Mouse (Mus musculus): ENCODE measurements at regions not wholly inside any gene's neighbourhood (a gene's known extent, or its start where the extent isn't known, plus 50 kb on each side); places are given as distances from the start of the nearest gene placed in this dataset.
"Not testable (repeated sequence)": the region's sequence is repeated elsewhere in the genome, so short reads cannot be mapped to it uniquely, and the experiment has no call there.

- no peak for DNase-seq
Measured at GRCm38 (mm10) chr4:21464456-21464855, 221.3 kb downstream of the Prdm13 start.

GRCm38 (mm10) chr4:21441274-21441673 is 244.5 kb downstream of the Prdm13 start:
- no peak for DNase-seq

- DNase-seq, result no peak
Measured at GRCm38 (mm10) chr4:21436710-21437109, 249.1 kb downstream of the Prdm13 start.

DNA sequence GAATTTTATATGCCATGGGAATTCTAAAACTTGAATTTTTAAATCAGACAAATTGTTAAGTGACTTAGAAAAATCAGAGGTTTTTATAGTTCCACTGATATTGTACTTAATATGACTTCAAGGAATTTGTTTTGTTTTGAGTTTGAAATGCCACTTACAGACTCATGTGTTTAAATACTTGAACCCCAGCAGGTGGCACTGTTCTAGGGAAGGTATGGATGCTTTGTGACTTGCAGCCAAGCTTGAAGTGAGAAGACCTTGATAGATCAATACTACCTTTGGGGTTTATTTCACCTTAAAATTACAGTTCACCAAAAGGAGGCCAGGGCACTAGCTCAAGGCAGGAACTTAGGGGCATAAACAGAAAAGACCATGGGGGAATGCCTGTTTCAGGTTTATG is 277.9 kb downstream of the Prdm13 start:
- DNase-seq, result no peak

GRCm38 (mm10) chr4:21369314-21369713 is 316.4 kb downstream of the Prdm13 start:
- no peak for DNase-seq

DNA sequence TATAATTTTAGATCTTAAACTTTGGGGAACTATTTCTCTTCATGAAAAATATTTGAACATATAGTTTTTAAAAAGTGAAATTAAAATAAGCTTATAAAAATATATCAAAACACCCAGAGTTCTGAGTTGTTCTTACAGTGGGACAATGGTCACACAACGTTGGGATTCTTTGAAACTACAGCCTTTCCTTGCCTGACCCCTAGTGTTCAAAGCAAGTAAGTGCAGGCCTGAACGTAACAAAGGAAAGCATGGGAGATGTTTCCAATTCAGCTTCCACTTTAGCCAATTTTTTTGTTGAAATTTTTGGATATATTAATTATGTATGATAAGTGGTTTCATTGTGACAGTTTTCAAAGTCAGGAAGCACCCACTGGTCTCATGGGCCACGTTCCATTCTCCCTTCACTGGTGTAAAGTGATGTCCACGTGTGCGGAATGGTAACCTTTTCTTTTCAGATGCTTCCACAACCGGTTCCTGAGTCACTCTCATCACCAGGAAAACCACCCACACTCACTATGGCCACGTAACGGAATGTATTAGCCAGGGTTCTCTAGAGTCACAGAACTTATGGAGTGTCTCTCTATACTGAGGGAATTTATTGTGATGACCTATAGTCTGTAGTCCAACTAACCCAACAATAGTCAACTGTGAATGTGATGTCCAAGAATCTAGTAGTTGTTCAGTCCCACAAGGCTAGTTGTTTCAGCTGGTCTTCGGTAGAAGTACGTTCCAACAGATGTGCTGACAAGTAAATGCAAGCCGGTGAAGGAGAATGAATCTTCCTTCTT is 317.3 kb downstream of the Prdm13 start:
- no peak for DNase-seq

DNA sequence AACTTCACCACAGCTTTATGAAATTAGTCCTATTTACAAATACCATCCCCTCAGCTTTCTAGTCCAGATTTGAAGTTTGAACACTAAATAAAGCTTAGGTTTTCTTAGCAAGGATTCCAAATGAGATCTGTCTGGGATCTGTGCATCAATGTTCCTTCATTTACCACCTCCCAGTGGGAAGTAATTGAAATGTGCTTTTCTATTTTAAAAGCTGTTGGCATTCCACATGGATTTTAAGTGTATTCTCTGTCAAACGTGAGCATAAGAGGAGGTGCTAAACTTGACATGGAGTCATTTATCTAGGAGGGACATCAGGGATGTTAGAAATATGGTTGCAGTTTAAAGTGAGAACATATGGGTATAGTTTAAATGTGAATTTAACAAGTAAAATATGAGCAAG is 364.0 kb downstream of the Prdm13 start:
- no peak for DNase-seq

GRCm38 (mm10) chr4:21309239-21309638 is 376.5 kb downstream of the Prdm13 start:
- not testable (repeated sequence) for DNase-seq

DNA sequence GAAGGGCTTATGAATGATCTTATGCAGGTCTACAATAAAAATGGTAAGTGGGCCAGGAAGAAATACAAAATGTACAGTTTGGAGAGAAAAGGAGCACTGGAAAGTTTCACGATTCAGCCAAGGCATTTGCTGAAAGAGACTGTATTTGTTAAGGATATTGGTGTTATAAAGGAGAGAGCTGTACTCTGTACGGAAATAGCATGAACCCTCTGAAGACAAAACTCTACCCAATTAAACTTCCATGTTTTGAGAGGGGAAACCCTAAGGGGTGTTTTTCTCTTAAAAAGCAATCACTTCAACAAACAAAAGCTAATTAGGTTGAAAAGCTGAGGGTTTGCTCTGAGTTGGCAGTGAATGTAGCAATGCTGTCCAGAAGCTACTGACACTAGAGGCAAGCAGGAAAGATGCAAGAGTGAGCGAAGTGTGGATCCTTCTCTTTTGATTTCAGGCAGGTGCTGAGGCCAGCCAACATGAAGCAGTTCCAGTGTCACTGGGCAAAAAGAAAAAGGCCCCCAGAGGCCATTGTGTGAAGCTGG is 378.2 kb downstream of the Prdm13 start:
- no peak for DNase-seq

DNA sequence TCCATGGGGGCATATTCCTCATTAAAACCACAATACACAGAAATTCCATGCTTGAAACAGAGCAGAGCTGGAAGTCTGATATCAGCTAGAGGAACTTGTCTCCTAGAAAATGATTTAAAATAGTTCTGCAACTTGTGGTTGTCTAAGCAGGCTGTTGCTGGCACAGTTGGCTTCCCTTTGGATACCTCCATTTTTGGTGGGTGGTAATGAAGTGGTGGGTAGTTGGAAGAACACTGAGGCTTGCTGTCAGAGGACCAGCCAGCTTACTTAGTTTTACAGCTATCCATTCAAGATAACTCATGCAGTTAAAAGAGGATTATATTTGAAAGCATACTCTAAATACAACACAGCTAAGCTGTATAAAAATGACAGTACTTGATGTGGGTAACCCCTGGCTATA is 385.6 kb downstream of the Prdm13 start:
- no peak for DNase-seq

DNA sequence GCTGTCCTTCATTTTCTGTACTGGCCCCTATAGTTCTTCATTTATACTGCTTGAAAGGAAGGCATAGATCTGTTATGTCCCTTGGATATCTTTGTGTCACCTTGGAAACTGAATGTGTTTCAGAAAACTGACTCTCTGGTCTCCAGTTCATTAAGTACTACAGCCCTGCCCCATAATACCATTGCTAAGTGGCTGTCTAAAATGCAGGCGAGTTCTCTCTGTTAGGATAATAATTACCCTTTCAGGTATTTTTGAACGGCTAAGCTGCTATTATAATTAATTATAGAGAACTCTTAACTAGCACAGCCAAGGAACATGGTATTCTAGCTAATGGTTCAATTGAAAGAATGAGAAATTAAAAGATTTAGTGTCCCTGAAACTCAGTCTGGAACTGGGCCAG is 418.5 kb downstream of the Prdm13 start:
- no peak for DNase-seq

DNA sequence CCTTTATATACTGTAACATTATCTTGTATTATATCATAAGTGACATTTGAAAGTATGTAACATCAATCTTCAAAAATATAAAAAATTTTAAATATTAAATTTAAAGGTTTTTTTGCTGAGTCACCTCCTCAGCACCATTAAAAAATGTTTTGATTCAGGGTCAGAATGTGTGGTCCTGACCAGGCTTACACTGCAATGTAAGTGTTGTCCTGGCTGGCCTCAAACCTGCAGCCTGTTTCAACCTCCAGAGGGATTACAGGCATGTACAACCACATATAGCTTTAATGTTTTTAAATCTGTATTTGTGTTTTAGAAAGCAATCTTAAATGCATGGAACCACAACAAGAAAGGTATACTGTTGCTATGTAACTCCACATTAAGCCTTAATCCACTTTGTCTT is 418.9 kb downstream of the Prdm13 start:
- DNase-seq, result no peak

DNA sequence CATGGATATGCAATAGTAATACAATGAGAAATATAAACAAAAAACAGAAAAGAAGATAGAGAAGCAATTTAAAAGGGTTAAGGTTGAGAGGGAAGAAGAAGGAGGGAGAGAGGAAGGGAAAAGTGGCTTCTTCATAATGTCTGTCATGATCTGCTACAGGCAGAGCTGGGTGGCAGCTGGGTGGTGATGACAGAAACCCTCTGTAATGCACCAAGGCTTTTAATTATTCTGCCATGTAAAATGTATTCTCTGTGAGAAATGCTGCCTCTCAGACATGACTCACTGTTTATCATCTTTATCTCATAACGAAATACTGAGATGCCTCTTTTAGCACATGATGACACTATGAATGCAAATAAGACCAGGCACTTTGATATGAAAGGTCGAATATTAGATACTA is 435.4 kb downstream of the Prdm13 start:
- no peak for DNase-seq

DNA sequence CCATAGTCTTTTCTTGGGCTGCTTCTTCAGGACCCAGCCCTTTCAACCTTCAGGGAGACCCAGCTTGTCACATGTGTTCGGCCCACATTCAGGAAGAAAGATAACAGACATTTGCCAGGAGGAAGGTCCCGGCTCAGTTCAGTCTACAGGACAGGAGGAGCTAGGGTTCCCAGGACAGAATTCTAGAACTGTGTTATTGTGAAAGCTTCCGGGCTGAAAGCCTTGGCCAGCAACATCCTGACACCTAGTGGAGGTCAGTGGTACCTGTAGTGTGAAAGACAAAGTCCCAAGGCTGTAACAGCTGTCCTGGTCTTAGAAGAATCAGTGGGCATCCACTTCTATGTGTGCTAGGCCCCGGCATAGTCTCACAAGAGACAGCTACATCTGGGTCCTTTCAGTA is 463.1 kb downstream of the Prdm13 start:
- DNase-seq, result peak; percentile 63

DNA sequence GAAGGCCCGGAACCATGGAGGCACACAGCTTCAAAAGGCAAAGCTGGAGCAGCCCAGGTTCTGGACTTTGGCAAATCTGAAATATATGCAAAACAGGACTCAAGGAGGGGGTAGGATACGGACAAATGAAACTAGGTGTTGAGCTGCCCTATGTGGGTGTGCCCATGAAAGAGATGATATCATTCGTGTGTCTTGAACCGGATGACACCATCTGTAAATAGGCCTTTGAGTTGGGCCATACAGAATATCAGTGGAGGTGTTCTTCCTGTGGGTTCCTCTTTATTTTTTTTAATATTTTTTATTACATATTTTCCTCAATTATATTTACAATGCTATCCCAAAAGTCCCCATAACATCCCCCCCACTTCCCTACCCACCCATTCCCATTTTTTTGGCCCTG is 478.1 kb downstream of the Prdm13 start:
- no peak for DNase-seq

GRCm38 (mm10) chr4:21195620-21196019 is 490.1 kb downstream of the Prdm13 start:
- DNase-seq, result no peak

DNA sequence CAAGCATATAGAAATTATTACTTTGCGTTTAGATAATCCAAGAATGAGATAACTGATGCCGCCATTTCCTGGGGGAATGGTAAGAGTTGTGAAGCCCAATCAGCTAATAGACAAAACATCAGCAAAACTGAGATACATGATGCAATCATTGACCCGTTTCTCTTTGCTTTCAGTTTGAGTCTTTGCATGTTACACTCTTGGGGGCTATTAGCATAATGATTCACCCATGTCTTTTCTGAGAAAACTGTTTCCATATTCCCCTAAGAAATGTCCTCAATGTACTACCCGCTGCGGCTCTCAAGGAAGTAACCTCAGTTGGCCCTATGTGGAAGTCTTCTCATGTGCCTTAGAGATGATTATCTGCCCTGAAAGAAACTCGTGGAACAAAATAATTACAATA is 512.0 kb downstream of the Prdm13 start:
- no peak for DNase-seq

GRCm38 (mm10) chr4:21173019-21173418 is 512.7 kb downstream of the Prdm13 start:
- no peak for DNase-seq

- no peak for DNase-seq
Measured at GRCm38 (mm10) chr4:21170734-21171133, 515.0 kb downstream of the Prdm13 start.

GRCm38 (mm10) chr4:21162124-21162523 is 523.6 kb downstream of the Prdm13 start:
- DNase-seq, result no peak

GRCm38 (mm10) chr4:21125892-21126291 is 559.9 kb downstream of the Prdm13 start:
- no peak for DNase-seq

GRCm38 (mm10) chr4:21095741-21096140 is 590.0 kb downstream of the Prdm13 start:
- no peak for DNase-seq

- DNase-seq, result no peak
Measured at GRCm38 (mm10) chr4:21070198-21070785, 615.5 kb downstream of the Prdm13 start.

All from heart, adult 11 months (tissue).